In genomic region chr12:35932816-35933215, GRCm38 (mm10) we compare ENCODE assay signal across 39 mouse cellular contexts. TPM values are rescaled to one million over a fixed set of nuclear protein-coding genes. Genes with fewer than 3 reads are reported as not detected.
DNase-seq lines count a peak whose midpoint lies in the region; ATAC-seq lines count a peak whose summit lies in the region.
"Had no signal": no experiment of that assay in that cellular context is flagged by ENCODE, and none has a peak within 500 bp of the region (broad histone marks: within the 10 kb centered on the region; RNA-seq: fewer than 3 reads in every experiment).

No protein-coding gene starts in this region.

- no peaks in the 10 kb centered on the region for H3K27me3 ChIP-seq in kidney, embryonic 15.5 days
- no peaks in the 10 kb centered on the region for H3K27me3 ChIP-seq in kidney, embryonic 14.5 days (ENCODE audit: control insufficient read depth, insufficient read depth, low read length)
- no peaks in the 10 kb centered on the region for H3K27me3 ChIP-seq in intestine, embryonic 16.5 days (replicated peaks; ENCODE audit: control insufficient read depth, insufficient read depth, low read length)
- no peaks in the 10 kb centered on the region for H3K27me3 ChIP-seq in stomach, embryonic 14.5 days (ENCODE audit: control insufficient read depth, insufficient read depth, low read length)
- H3K27me3 ChIP-seq: embryonic facial prominence, embryonic 15.5 days; forebrain, embryonic 12.5 days; midbrain, embryonic 15.5 days; neural tube, embryonic 15.5 days; Patski had no signal

- no peaks in the 10 kb centered on the region for H3K9me3 ChIP-seq in kidney, embryonic 15.5 days (replicated peaks)
- H3K9me3 ChIP-seq in kidney, embryonic 14.5 days (ENCODE audit: control insufficient read depth, low read length), result no peaks in the 10 kb centered on the region
- H3K9me3 ChIP-seq in intestine, embryonic 16.5 days (ENCODE audit: control insufficient read depth, low read length), result no peaks in the 10 kb centered on the region
- H3K9me3 ChIP-seq in stomach, embryonic 14.5 days (ENCODE audit: control insufficient read depth, low read depth, low read length), result no peaks in the 10 kb centered on the region
- H3K9me3 ChIP-seq: embryonic facial prominence, embryonic 10.5 days; embryonic facial prominence, embryonic 15.5 days; forebrain, embryonic 12.5 days; G1E; hindbrain, embryonic 10.5 days; midbrain, embryonic 10.5 days; midbrain, embryonic 15.5 days; neural tube, embryonic 15.5 days had no signal

- H3K4me1 ChIP-seq in kidney, embryonic 15.5 days, result no peaks in the 10 kb centered on the region
- no peaks in the 10 kb centered on the region for H3K4me1 ChIP-seq in kidney, embryonic 14.5 days (ENCODE audit: control insufficient read depth, insufficient read depth, low read length)
- no peaks in the 10 kb centered on the region for H3K4me1 ChIP-seq in intestine, embryonic 16.5 days (ENCODE audit: control insufficient read depth, insufficient read depth, low read length)
- H3K4me1 ChIP-seq in stomach, embryonic 14.5 days (ENCODE audit: control insufficient read depth, insufficient read depth, low read length), result no peaks in the 10 kb centered on the region
- H3K4me1 ChIP-seq: embryonic facial prominence, embryonic 10.5 days; embryonic facial prominence, embryonic 15.5 days; forebrain, embryonic 12.5 days; hindbrain, embryonic 10.5 days; midbrain, embryonic 10.5 days; midbrain, embryonic 15.5 days; neural tube, embryonic 15.5 days had no signal

- no peak overlapping the region for H3K4me2 ChIP-seq in kidney, embryonic 15.5 days
- H3K4me2 ChIP-seq in kidney, embryonic 14.5 days (replicated peaks; ENCODE audit: low read depth, low read length), result no peak overlapping the region
- H3K4me2 ChIP-seq in intestine, embryonic 16.5 days (ENCODE audit: low read depth, low read length), result no peak overlapping the region
- no peak overlapping the region for H3K4me2 ChIP-seq in stomach, embryonic 14.5 days (replicated peaks; ENCODE audit: low read depth, low read length)
- H3K4me2 ChIP-seq: embryonic facial prominence, embryonic 15.5 days; forebrain, embryonic 12.5 days; midbrain, embryonic 15.5 days; neural tube, embryonic 15.5 days had no signal

- DNase-seq in adrenal gland, adult 18-20 months (ENCODE audit: low spot score in 2 of 2), result no peak
- DNase-seq: adrenal gland, postnatal 14 days; cerebellum, adult 18-20 months; cerebellum, postnatal 10 days; forebrain, postnatal 0 days; heart, postnatal 14 days; kidney, adult 2 months; kidney, postnatal 10 days; layer of hippocampus, postnatal 36 days; lung, adult 2 months; lung, postnatal 14 days; retina, postnatal 1 day; right cerebral cortex, postnatal 14 days had no signal

- 0 out of 2 replicates have a peak, but pooled peaks have one; percentile 18 for ATAC-seq in kidney, embryonic 15.5 days (replicated peaks; ENCODE audit: low FRiP score)
- no peak for ATAC-seq in kidney, embryonic 14.5 days (ENCODE audit: low FRiP score, low TSS enrichment)
- ATAC-seq in intestine, embryonic 16.5 days, result peak; percentile 90
- ATAC-seq in stomach, embryonic 14.5 days (ENCODE audit: insufficient number of reproducible peaks, insufficient read depth, low FRiP score, low read depth), result peak; percentile 49; the same call in 1 of the 2 replicates
- no peak for ATAC-seq in inflammation-experienced regulatory T-cells, adult 6 months
- no peak for ATAC-seq in cerebellum, adult (ENCODE audit: insufficient number of reproducible peaks, low FRiP score, low TSS enrichment)
- ATAC-seq: forebrain, postnatal 0 days; hindbrain, postnatal 0 days; midbrain, embryonic 15.5 days; Patski had no signal

- no peaks in the 10 kb centered on the region for H3K36me3 ChIP-seq in kidney, embryonic 15.5 days
- H3K36me3 ChIP-seq in kidney, embryonic 14.5 days (ENCODE audit: control insufficient read depth, insufficient read depth, low read length), result no peaks in the 10 kb centered on the region
- H3K36me3 ChIP-seq in intestine, embryonic 16.5 days (ENCODE audit: control insufficient read depth, insufficient read depth, low read length), result no peaks in the 10 kb centered on the region
- H3K36me3 ChIP-seq in stomach, embryonic 14.5 days (ENCODE audit: control insufficient read depth, insufficient read depth, low read length), result no peaks in the 10 kb centered on the region
- H3K36me3 ChIP-seq: embryonic facial prominence, embryonic 10.5 days; embryonic facial prominence, embryonic 15.5 days; forebrain, embryonic 12.5 days; G1E; hindbrain, embryonic 10.5 days; midbrain, embryonic 10.5 days; midbrain, embryonic 15.5 days; neural tube, embryonic 15.5 days had no signal

- no peak overlapping the region for H3K4me3 ChIP-seq in kidney, embryonic 15.5 days (replicated peaks)
- H3K4me3 ChIP-seq in kidney, embryonic 14.5 days (ENCODE audit: low read length), result no peak overlapping the region
- no peak overlapping the region for H3K4me3 ChIP-seq in intestine, embryonic 16.5 days (ENCODE audit: low read length)
- no peak overlapping the region for H3K4me3 ChIP-seq in stomach, embryonic 14.5 days (ENCODE audit: low read depth, low read length)
- H3K4me3 ChIP-seq: embryonic facial prominence, embryonic 10.5 days; embryonic facial prominence, embryonic 15.5 days; forebrain, embryonic 12.5 days; hindbrain, embryonic 10.5 days; midbrain, embryonic 10.5 days; midbrain, embryonic 15.5 days; neural tube, embryonic 15.5 days had no signal

- no peak overlapping the region for H3K27ac ChIP-seq in kidney, embryonic 15.5 days
- H3K27ac ChIP-seq in kidney, embryonic 14.5 days (ENCODE audit: low read depth, low read length), result no peak overlapping the region
- no peak overlapping the region for H3K27ac ChIP-seq in intestine, embryonic 16.5 days (ENCODE audit: low read length)
- H3K27ac ChIP-seq in stomach, embryonic 14.5 days (ENCODE audit: low read length), result no peak overlapping the region
- H3K27ac ChIP-seq: embryonic facial prominence, embryonic 10.5 days; embryonic facial prominence, embryonic 15.5 days; forebrain, embryonic 12.5 days; hindbrain, embryonic 10.5 days; hindbrain, postnatal 0 days; midbrain, embryonic 10.5 days; midbrain, embryonic 15.5 days; neural tube, embryonic 15.5 days had no signal

- H3K9ac ChIP-seq in kidney, embryonic 15.5 days, result no peak overlapping the region
- H3K9ac ChIP-seq in kidney, embryonic 14.5 days (ENCODE audit: low read depth, low read length), result no peak overlapping the region
- H3K9ac ChIP-seq in intestine, embryonic 16.5 days (ENCODE audit: low read depth, low read length), result no peak overlapping the region
- no peak overlapping the region for H3K9ac ChIP-seq in stomach, embryonic 14.5 days (replicated peaks; ENCODE audit: low read depth, low read length)
- H3K9ac ChIP-seq: embryonic facial prominence, embryonic 15.5 days; forebrain, embryonic 12.5 days; forebrain, postnatal 0 days; midbrain, embryonic 15.5 days; neural tube, embryonic 15.5 days had no signal

RNA-seq across cellular contexts. Expression of gene Agr3, which starts 7.4 kb away (rescaled TPM):
- not detected in 2 replicates for polyA plus RNA-seq in kidney, embryonic 15.5 days (2015; fragmentation: Nextera tagmentation; extraction: Ambion mirVana)
- not detected in 2 replicates for polyA plus RNA-seq in kidney, embryonic 14.5 days (2014; fragmentation: Nextera tagmentation; extraction: Ambion mirVana)
- 0.28 and 0.33 TPM in 2 replicates for polyA plus RNA-seq in intestine, embryonic 16.5 days (2015; fragmentation: Nextera tagmentation; extraction: Ambion mirVana)
- polyA plus RNA-seq in stomach, embryonic 14.5 days (2014; fragmentation: Nextera tagmentation; extraction: Ambion mirVana), result 0.76 and 0.84 TPM in 2 replicates
- not detected for total RNA-seq in adrenal gland, adult 18-20 months (2021)
- polyA plus RNA-seq in inflammation-experienced regulatory T-cells, adult 6 months (2017; shearing (Covaris generic)), result not detected
- total RNA-seq: adrenal gland, postnatal 14 days; common myeloid progenitor, adult 5-6 weeks; forebrain, postnatal 0 days; gastrocnemius, adult 8-10 months; gastrocnemius, postnatal 4 days; heart, adult 8-10 months; heart, postnatal 14 days; hindbrain, postnatal 0 days; layer of hippocampus, postnatal 36 days; left cerebral cortex, postnatal 14 days; liver, adult 2 months; megakaryocyte progenitor cell, adult 5-6 weeks had no signal
- polyA plus RNA-seq: forebrain, postnatal 0 days; G1E; heart, embryonic 14.5 days; hindbrain, embryonic 10.5 days; kidney, adult 2 months; limb, embryonic 11.5 days; liver, adult 2 months; midbrain, embryonic 10.5 days; midbrain, embryonic 15.5 days; Patski had no signal

RNA-seq across cellular contexts. Expression of gene Agr2, which starts 59.9 kb away (rescaled TPM):
- 1.4 and 31.8 TPM in 2 replicates for polyA plus RNA-seq in kidney, embryonic 15.5 days (2015; fragmentation: Nextera tagmentation; extraction: Ambion mirVana)
- polyA plus RNA-seq in kidney, embryonic 14.5 days (2014; fragmentation: Nextera tagmentation; extraction: Ambion mirVana), result 2.1 and 2.8 TPM in 2 replicates
- 408 and 430 TPM in 2 replicates for polyA plus RNA-seq in intestine, embryonic 16.5 days (2015; fragmentation: Nextera tagmentation; extraction: Ambion mirVana)
- polyA plus RNA-seq in stomach, embryonic 14.5 days (2014; fragmentation: Nextera tagmentation; extraction: Ambion mirVana), result 223 TPM in 2 replicates
- total RNA-seq in adrenal gland, adult 18-20 months (2021), result not detected
- not detected for polyA plus RNA-seq in inflammation-experienced regulatory T-cells, adult 6 months (2017; shearing (Covaris generic))
- total RNA-seq: adrenal gland, postnatal 14 days; common myeloid progenitor, adult 5-6 weeks; forebrain, postnatal 0 days; gastrocnemius, adult 8-10 months; gastrocnemius, postnatal 4 days; heart, postnatal 14 days; hindbrain, postnatal 0 days; layer of hippocampus, postnatal 36 days; left cerebral cortex, postnatal 14 days; liver, adult 2 months; megakaryocyte progenitor cell, adult 5-6 weeks had no signal
- polyA plus RNA-seq: embryonic facial prominence, embryonic 10.5 days; G1E; hindbrain, embryonic 10.5 days; kidney, adult 2 months; limb, embryonic 11.5 days; midbrain, embryonic 10.5 days; neural tube, embryonic 15.5 days; testis, adult 2 months had no signal

Comparison
In these comparisons a context has a peak if more than half of its experiments do, and no peak if none do; other contexts are left out.
1. ATAC-seq: peak in kidney, embryonic 15.5 days (single experiment), intestine, embryonic 16.5 days (single experiment) and stomach, embryonic 14.5 days (single experiment); none in kidney, embryonic 14.5 days (single experiment), inflammation-experienced regulatory T-cells, adult 6 months (single experiment) and cerebellum, adult (single experiment).